Mouse (Mus musculus) CH12.LX (cell line): ENCODE measurements around the gene Gpatch1.

Source experiments
- CTCF ChIP-seq, 2 experiments: IDR thresholded peaks in 1 of 2; conservative IDR thresholded peaks in 1 of 2; 2 replicates each; pipeline ENCODE4 v1.5.1; 2011 to 2012; ENCODE audit warnings: low read depth in 2 of 2, low read length in 2 of 2, improper control_type of control experiment in 1 of 2, inconsistent platforms in 1 of 2, mild to moderate bottlenecking in 1 of 2, moderate library complexity in 1 of 2
- HCFC1 ChIP-seq: IDR thresholded peaks from 2 replicates; pipeline ENCODE4 v1.6.1; 2012; ENCODE audit warnings: low read depth, mild to moderate bottlenecking, inconsistent platforms, low read length, improper control_type of control experiment
- MAFK ChIP-seq: IDR thresholded peaks from 2 replicates; pipeline ENCODE4 v1.6.1; 2011; ENCODE audit warnings: low read length, improper control_type of control experiment; ENCODE audit not compliant: insufficient replicate concordance
- POLR2A ChIP-seq: IDR thresholded peaks from 2 replicates; pipeline ENCODE4 v1.6.1; 2011; ENCODE audit warnings: low read depth, mild to moderate bottlenecking, improper control_type of control experiment, low read length
- RCOR1 ChIP-seq: conservative IDR thresholded peaks from 2 replicates; pipeline ENCODE4 v1.6.1; 2012; ENCODE audit warnings: low read depth, mild to moderate bottlenecking, inconsistent platforms, low read length, improper control_type of control experiment

- TF ChIP-seq HCFC1 (no peak), POLR2A (no peak), CTCF (conservative IDR thresholded peaks at IDR 0.05 in 1 of 2, IDR thresholded peaks at IDR 0.05 in 1 of 2; ENCODE audit: low read depth in 2 of 2, low read length in 2 of 2) (no peak), MAFK (no peak), RCOR1 (no peak)
Observed at GRCm38 (mm10) chr7:35322732-35323420, 4.6 kb upstream of the Gpatch1 start.
